Mouse (Mus musculus) testis, adult 2 months (tissue): ENCODE measurements around the gene Dot1l. TPM values are rescaled to one million over a fixed set of nuclear protein-coding genes. Genes with fewer than 3 reads are reported as not detected.
"Not testable (repeated sequence)": the region's sequence is repeated elsewhere in the genome, so short reads cannot be mapped to it uniquely, and the experiment has no call there.

ENCODE experiments used
- H3K27ac ChIP-seq: fragments of 200-500 bp; 2 replicates; pipeline ENCODE4 v1.5.1; 2012; ENCODE audit warnings: low read depth, low read length; ENCODE audit not compliant: control insufficient read depth, insufficient read depth
- H3K27me3 ChIP-seq: fragments of 200-500 bp; 2 replicates; pipeline ENCODE4 v1.6.1; 2012; ENCODE audit warnings: mild to moderate bottlenecking, low read length, moderate library complexity; ENCODE audit not compliant: control insufficient read depth, insufficient read depth
- H3K36me3 ChIP-seq: fragments of 200-500 bp; 2 replicates; pipeline ENCODE4 v1.6.1; 2012; ENCODE audit warnings: mild to moderate bottlenecking, low read length; ENCODE audit not compliant: control insufficient read depth, insufficient read depth
- H3K4me1 ChIP-seq: fragments of 200-500 bp; 2 replicates; pipeline ENCODE4 v1.6.1; 2012; ENCODE audit warnings: low read length; ENCODE audit not compliant: control insufficient read depth, insufficient read depth
- H3K4me3 ChIP-seq: fragments of 200-500 bp; 2 replicates; pipeline ENCODE4 v1.5.1; 2012; ENCODE audit warnings: low read depth, mild to moderate bottlenecking, low read length, moderate library complexity, mixed read lengths; ENCODE audit not compliant: control insufficient read depth
- CTCF ChIP-seq: fragments of 200-500 bp; IDR thresholded peaks from 2 replicates; pipeline ENCODE4 v1.5.1; 2012; ENCODE audit warnings: low read depth, mild to moderate bottlenecking, inconsistent platforms, low read length, moderate library complexity; ENCODE audit not compliant: control insufficient read depth, insufficient read depth, insufficient replicate concordance
- POLR2A ChIP-seq: fragments of 200-500 bp; IDR thresholded peaks from 2 replicates; pipeline ENCODE4 v1.6.1; 2012; ENCODE audit warnings: low read depth, mild to moderate bottlenecking, inconsistent platforms, low read length, moderate library complexity; ENCODE audit not compliant: control insufficient read depth
- polyA plus RNA-seq: library from polyadenylated mRNA; depleted of rRNA; stranded (reverse); fragments of >200 nt; gene quantifications from 2 replicates; pipeline ENCODE4 v1.2.3, GENCODE M21; 2012

Dot1l gene
- polyA plus RNA-seq, 1 experiment, result 189 TPM

DNA sequence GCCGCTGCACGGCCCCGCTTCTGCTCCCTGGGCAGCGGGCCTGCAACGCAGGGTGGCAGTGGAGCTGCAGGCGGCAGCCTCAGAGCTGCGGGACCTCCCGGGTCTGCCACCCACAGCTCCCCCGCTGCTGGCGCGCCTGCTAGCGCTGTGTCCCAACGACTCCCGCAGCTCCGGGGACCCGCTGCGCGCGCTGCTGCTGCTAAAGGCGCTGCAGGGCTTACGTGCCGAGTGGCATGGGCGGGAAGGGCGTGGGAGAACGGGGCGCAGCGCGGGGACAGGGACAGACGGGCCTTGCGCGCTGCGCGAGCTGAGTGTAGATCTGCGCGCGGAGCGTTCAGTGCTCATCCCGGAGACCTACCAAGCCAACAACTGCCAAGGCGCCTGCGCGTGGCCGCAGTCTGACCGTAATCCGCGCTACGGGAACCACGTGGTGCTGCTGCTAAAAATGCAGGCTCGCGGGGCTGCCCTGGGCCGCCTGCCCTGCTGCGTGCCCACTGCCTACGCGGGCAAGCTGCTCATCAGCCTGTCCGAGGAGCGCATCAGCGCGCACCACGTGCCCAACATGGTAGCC, 52.1 kb downstream of the Dot1l start:
- Histone ChIP-seq H3K4me3 (peak overlapping the region; percentile 69), H3K27ac (peak overlapping the region; percentile 58), H3K4me1 (peaks cover 39% of the 10 kb centered on the region), H3K27me3 (no peaks in the 10 kb centered on the region), H3K36me3 (no peaks in the 10 kb centered on the region; the same call in 1 of the 2 replicates)
- TF ChIP-seq POLR2A (no peak; the same call in 1 of the 2 replicates), CTCF (no peak)

DNA sequence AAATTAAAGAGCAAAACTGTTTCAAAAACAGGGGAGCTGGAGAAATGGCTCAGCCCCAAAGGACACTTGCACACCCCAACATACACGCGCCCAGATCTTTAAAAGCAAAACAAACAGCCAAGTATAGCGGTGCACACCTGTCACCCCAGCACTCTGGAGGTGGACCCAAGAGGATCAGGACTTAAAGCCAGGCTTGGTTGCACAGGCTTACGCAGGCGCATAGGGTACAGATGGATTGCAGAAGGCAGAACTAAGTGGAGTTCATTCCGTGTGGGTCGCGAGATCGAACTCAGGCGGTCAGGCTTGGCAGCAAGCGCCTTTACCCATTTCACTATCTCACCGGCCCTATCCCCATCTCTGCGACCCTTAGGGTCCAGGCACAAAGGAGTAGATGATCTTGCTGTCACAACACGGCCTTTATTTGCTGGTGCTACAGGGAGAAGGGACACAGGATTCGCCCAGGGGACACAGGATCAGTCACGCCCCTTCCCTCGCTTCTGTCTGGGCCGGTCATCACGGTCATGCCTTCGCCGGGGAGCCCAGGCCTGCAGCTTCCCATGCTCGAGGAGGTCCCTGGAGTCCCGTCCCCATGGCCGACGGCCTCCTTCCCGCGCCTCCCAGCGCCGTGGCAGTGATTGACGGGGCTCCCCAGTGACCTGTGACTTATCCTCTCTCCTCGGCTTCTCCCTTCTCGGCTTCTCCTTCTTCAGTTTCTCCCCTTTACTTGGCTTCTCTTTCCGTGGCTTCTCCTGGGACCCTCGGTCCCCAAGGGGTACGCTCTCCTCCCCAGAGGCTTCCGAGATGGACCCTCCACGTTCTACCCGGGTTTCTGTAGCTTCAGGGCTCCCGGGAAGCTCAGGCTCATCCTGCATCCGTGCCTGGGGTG, 53.3 kb downstream of the Dot1l start:
- H3K27me3 ChIP-seq, result no peaks in the 10 kb centered on the region
- peaks cover 39% of the 10 kb centered on the region for H3K4me1 ChIP-seq
- no peaks in the 10 kb centered on the region; the same call in 1 of the 2 replicates for H3K36me3 ChIP-seq
- H3K27ac ChIP-seq, result peak overlapping the region; percentile 55
- TF ChIP-seq POLR2A (no peak; the same call in 1 of the 2 replicates), CTCF (no peak)
- H3K4me3 ChIP-seq, result peak overlapping the region; percentile 37

DNA sequence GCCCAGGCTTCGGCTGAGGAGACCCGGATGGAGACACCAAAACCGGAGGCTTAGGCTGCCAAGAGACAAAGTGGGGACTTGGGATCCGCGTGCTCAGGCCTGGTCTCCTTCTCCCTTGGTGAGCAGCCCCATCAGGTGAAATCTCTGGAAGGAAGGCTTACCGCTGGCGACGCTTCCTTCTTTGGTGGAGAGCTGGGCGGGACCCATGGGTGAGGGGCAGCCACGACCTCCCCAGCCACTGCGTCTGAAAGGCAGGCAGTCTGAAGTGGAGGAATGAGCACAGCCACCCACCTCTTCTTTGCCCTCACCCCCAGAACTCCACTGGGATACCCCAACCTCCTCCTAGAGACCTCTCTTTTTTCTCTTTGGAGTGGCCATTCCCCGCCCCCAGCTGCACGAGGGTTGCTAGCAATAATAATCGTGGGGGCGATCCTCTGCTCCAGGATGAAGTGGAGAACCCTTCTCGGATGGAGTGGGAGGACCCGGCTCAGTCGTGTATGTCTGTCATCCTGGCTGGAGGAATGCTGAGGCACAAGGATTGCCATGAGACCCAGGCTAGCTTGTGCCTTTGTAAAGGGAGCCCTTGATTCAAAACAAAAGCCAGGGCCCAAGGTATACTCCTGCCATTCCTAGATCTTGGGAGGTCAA, 54.1 kb downstream of the Dot1l start:
- no peak for TF ChIP-seq CTCF
- no peak for TF ChIP-seq POLR2A
- Histone ChIP-seq H3K4me3 (peak overlapping the region; percentile 37), H3K27me3 (no peaks in the 10 kb centered on the region), H3K27ac (peak overlapping the region; percentile 55; the same call in 1 of the 2 replicates), H3K36me3 (no peaks in the 10 kb centered on the region), H3K4me1 (peaks cover 39% of the 10 kb centered on the region)

DNA sequence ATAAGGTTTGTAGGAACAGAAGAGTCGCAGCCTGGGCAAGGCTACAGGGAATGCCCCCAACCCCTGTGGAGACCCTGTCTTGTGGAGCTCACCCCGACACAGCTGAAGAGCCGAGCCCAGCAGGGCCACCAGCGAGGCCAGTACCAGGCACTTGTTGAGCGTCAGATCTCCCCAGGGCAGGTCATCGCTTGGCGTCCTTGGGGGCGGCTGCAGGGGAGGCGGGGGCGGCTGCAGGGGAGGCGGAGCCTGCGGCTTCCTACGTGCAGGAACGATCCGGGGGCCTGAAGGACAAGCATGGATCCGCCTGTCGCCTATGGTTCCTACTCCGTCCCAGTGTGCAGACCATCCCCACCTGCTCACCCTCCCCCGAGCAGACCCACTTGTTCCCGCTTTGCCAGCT, 55.1 kb downstream of the Dot1l start:
- TF ChIP-seq POLR2A (no peak), CTCF (no peak)
- Histone ChIP-seq H3K36me3 (no peaks in the 10 kb centered on the region), H3K27me3 (no peaks in the 10 kb centered on the region), H3K27ac (no peak overlapping the region), H3K4me1 (peaks cover 39% of the 10 kb centered on the region), H3K4me3 (no peak overlapping the region)

DNA sequence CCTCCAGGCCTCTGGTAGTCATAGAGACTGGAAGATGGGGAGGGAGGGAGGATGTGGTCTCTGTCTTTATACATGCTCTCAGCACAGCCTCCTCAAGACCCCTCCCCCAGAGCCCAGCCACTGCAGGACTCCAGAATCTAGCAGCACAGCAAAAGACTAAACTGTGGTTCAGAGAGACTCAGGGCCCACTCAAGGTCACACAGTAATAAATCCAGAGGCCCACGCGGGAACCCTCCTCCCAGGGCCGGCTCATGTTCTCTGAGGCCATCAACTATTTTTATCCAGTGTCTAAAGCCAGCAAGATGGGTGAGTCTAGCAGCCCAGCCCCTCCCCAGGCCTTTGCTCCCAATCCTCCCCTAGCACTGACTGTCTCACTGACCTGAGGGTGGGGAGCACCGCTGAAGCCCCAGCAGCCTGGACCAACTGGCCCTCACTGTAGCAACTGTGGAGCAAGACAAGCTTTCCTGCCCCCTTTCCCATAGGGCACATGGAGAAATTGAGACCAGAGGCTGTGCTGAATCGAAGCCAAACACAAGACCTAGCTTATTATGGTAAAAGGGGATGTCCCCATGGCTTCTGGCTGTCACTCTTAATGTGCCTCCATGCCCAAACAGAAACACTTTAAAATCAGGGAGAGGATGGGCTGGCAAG, 57.5 kb downstream of the Dot1l start:
- Histone ChIP-seq H3K4me1 (peaks cover 18% of the 10 kb centered on the region), H3K27me3 (no peaks in the 10 kb centered on the region), H3K4me3 (no peak overlapping the region), H3K27ac (no peak overlapping the region), H3K36me3 (no peaks in the 10 kb centered on the region)
- TF ChIP-seq POLR2A, result no peak
- TF ChIP-seq CTCF, result no peak

DNA sequence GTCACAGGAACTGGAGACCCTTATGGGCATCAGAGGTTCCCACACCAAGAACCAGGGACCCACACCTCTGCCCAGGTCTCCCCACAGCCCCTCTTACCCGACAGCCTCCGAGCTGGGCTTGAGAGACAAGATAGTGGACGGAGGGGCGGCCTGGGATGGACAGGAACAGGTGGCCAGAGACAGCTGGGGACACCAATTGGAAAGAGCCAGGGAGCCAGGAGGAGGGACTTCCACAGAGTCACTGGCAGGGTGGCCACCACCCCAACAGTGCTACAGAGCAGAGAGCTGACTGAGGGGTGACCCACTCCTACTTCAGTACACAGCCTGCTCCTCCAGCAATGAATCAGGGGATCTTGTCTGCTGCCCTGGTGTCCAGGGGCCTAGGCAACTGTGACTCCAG, 58.4 kb downstream of the Dot1l start, which contains the start of gene Jsrp1:
Gene Jsrp1, minus strand, starts transcription at position 133 of the 400 bp plus-strand sequence.
- no peak within 1 kb of the TSS for H3K27ac ChIP-seq
- no peaks in the 10 kb centered on the region for H3K36me3 ChIP-seq
- no peak within 1 kb of the TSS for H3K4me3 ChIP-seq
- no peak for TF ChIP-seq POLR2A
- no peak for TF ChIP-seq CTCF
- H3K4me1 ChIP-seq, result peaks cover 11% of the 10 kb centered on the region
- no peaks in the 10 kb centered on the region for H3K27me3 ChIP-seq

DNA sequence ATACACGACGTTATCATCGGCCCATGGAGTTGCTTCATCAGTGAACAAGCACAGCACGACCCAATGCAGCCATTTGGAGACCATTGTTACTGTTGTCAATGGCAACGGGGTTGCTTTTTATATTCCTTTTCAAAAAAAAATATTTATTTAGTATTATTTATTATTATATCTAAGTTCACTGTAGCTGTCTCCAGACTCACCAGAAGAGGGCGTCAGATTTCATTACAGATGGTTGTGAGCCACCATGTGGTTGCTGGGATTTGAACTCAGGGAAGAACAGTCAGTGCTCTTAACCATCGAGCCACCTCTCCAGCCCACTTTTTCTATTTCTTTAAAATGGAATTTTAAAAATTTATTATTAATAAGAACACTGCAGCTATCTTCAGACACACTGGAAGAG, 59.8 kb downstream of the Dot1l start:
- TF ChIP-seq POLR2A (no peak), CTCF (no peak)
- peaks cover 2% of the 10 kb centered on the region for H3K4me1 ChIP-seq
- no peak overlapping the region for H3K27ac ChIP-seq
- no peak overlapping the region for H3K4me3 ChIP-seq
- H3K36me3 ChIP-seq, result no peaks in the 10 kb centered on the region
- H3K27me3 ChIP-seq, result no peaks in the 10 kb centered on the region

DNA sequence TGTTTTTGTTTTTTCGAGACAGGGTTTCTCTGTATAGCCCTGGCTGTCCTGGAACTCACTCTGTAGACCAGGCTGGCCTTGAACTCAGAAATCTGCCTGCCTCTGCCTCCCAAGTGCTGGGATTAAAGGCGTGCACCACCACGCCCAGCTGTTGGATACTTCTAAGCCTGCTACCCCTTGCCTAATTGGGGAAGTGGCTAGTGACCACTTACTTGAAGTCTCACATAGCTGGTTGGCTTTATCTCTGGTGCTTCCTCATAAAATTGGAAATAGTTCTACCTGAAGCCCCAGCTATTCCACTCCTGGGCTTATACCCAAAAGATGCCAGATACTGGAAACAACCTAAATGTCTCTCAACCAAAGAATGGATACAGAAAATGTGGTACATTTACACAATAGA, 61.3 kb downstream of the Dot1l start:
- not testable (repeated sequence) for H3K4me1 ChIP-seq, H3K27ac ChIP-seq

More for the DNA sequence above, 61.3 kb downstream of the Dot1l start:
- not testable (repeated sequence) for H3K36me3 ChIP-seq, H3K27me3 ChIP-seq, H3K4me3 ChIP-seq
